Mouse (Mus musculus) heart, embryonic 11.5 days (tissue): ENCODE results near the gene Fzd10. TPM values are rescaled to one million over a fixed set of nuclear protein-coding genes. Genes with fewer than 3 reads are reported as not detected.

Source experiments
- ATAC-seq: fragments of 200-750 bp; cut with Nextera tagmentation; replicated peaks from 2 replicates; pipeline ENCODE4 v1.8.0; 2017; ENCODE audit warnings: moderate library complexity; ENCODE audit not compliant: insufficient number of reproducible peaks, low FRiP score, low TSS enrichment
- H3K27ac ChIP-seq: fragments of 300-500 bp; sonication (generic); 2 replicates; pipeline ENCODE4 v1.5.1; 2014; ENCODE audit warnings: mild to moderate bottlenecking, low read depth, low read length
- H3K27me3 ChIP-seq: fragments of 300-500 bp; sonication (generic); 2 replicates; pipeline ENCODE4 v1.6.1; 2014; ENCODE audit warnings: mild to moderate bottlenecking, low read length, mixed read lengths; ENCODE audit not compliant: control insufficient read depth, insufficient read depth
- H3K36me3 ChIP-seq: fragments of 300-500 bp; sonication (generic); 2 replicates; pipeline ENCODE4 v1.6.1; 2014; ENCODE audit warnings: mild to moderate bottlenecking, low read length, moderate library complexity, mixed read lengths; ENCODE audit not compliant: control insufficient read depth, insufficient read depth
- H3K4me1 ChIP-seq: fragments of 300-500 bp; sonication (generic); 2 replicates; pipeline ENCODE4 v1.6.1; 2014; ENCODE audit warnings: low read length; ENCODE audit not compliant: control insufficient read depth, insufficient read depth
- H3K4me2 ChIP-seq: fragments of 300-500 bp; sonication (generic); 2 replicates; pipeline ENCODE4 v1.6.1; 2014; ENCODE audit warnings: mild to moderate bottlenecking, moderate library complexity
- H3K4me3 ChIP-seq: fragments of 300-500 bp; sonication (generic); 2 replicates; pipeline ENCODE4 v1.5.1; 2014; ENCODE audit warnings: low read depth, low read length
- H3K9ac ChIP-seq: fragments of 300-500 bp; sonication (generic); 2 replicates; pipeline ENCODE4 v1.6.1; 2014; ENCODE audit warnings: mild to moderate bottlenecking, low read depth, low read length, moderate library complexity
- H3K9me3 ChIP-seq: fragments of 300-500 bp; sonication (generic); replicated peaks from 2 replicates; pipeline ENCODE4 v1.6.1; 2016; ENCODE audit warnings: low read length; ENCODE audit not compliant: control insufficient read depth
- WGBS: fragments of 180-500 bp; shearing (Covaris S2); extraction: QIAGEN DNeasy Blood & Tissue Kit; methylation state at CpG from one replicate; pipeline ENCODE4 v1.1.7; 2014; ENCODE audit not compliant: insufficient replicate concordance; 5-methylcytosine and 5-hydroxymethylcytosine counted together
- polyA plus RNA-seq: library from polyadenylated mRNA; unstranded; fragments of >200 nt; fragmentation: Nextera tagmentation; extraction: Ambion mirVana; gene quantifications from 2 replicates; pipeline ENCODE4 v1.2.1, GENCODE M21; 2014

The Fzd10 gene
- polyA plus RNA-seq, 1 experiment from 2014 or later, result 0.52 TPM

DNA sequence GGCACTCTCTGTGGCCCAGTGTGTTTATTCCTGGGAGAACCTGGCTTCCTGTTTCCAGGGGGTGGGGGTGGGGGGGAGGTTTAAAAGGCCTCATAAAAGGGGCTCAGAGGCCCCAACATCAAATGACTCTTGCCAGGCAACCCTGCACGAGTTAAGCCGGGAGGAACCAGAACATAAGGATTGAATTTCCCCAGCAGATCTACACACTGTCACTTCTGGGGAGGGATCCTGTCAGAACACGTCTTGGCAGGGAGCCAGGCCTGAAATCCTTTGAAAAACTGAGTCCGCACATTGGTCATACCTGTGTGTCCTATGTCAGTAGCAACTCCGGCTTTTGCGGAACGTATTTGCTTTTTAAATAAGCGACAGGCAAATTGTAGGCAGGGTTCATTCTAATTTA, 19.3 kb downstream of the Fzd10 start:
- peaks cover 14% of the 10 kb centered on the region; the same call in 1 of the 2 replicates for H3K27me3 ChIP-seq
- no peaks in the 10 kb centered on the region for H3K9me3 ChIP-seq
- H3K27ac ChIP-seq, result no peak overlapping the region
- no peaks in the 10 kb centered on the region for H3K36me3 ChIP-seq
- no peaks in the 10 kb centered on the region for H3K4me1 ChIP-seq
- H3K4me2 ChIP-seq, result no peak overlapping the region
- WGBS, result 42% methylated on average over 8 of the region's 8 CpGs
- no peak for ATAC-seq
- H3K9ac ChIP-seq, result no peak overlapping the region
- H3K4me3 ChIP-seq, result no peak overlapping the region

DNA sequence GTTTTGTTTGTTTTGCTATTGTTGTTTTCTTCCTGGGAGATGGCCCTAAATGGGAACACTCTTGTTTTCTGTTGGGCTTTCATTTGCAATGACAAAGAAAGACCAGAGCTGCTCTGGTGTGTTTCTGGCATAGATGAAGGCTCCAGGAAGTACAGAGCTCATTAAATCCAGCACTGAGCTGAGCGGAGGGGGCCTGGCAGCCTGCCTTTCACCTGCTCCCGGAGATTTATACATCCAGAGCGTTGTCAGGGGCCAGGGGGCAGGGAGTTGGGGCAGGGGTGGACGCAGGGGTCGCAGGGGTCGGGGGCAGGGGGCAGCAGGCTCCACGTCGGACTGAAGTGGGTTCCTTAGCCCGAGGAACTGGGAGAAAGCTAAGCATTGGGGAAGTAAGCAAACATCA, 19.8 kb downstream of the Fzd10 start:
- Histone ChIP-seq H3K27ac (no peak overlapping the region), H3K4me3 (no peak overlapping the region), H3K4me1 (no peaks in the 10 kb centered on the region), H3K27me3 (peaks cover 14% of the 10 kb centered on the region; the same call in 1 of the 2 replicates), H3K9me3 (no peaks in the 10 kb centered on the region), H3K4me2 (no peak overlapping the region), H3K36me3 (no peaks in the 10 kb centered on the region), H3K9ac (no peak overlapping the region)
- WGBS, result 20% methylated on average over 9 of the region's 9 CpGs
- no peak for ATAC-seq

GRCm38 (mm10) chr5:128627763-128628162, 27.1 kb downstream of the Fzd10 start:
- Histone ChIP-seq H3K27me3 (no peaks in the 10 kb centered on the region), H3K36me3 (no peaks in the 10 kb centered on the region), H3K4me3 (no peak overlapping the region), H3K27ac (no peak overlapping the region), H3K9me3 (no peaks in the 10 kb centered on the region), H3K9ac (no peak overlapping the region), H3K4me2 (no peak overlapping the region), H3K4me1 (no peaks in the 10 kb centered on the region)
- ATAC-seq, result no peak
- WGBS, result 57% methylated on average over 5 of the region's 5 CpGs

DNA sequence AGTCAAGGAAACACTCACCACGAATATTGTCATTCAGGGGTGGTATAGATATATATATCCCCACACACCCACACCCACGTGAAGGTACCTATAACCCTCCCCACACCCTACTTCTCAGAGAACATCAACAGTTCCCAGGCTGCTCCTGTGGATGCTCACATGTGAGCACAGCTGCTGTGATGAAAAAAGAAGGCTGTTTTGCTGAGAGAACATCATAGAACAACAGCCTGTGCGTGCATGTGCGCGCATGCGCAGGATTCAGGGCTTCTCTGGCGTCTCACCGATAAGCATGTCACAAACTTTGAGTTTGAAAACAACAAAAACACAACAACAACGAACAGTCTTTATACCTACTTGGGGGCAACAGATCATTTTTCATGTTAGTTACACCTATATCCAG, 36.0 kb downstream of the Fzd10 start:
- Histone ChIP-seq H3K36me3 (no peaks in the 10 kb centered on the region), H3K4me2 (no peak overlapping the region), H3K4me3 (no peak overlapping the region), H3K9ac (no peak overlapping the region), H3K9me3 (no peaks in the 10 kb centered on the region), H3K27me3 (no peaks in the 10 kb centered on the region), H3K4me1 (no peaks in the 10 kb centered on the region), H3K27ac (no peak overlapping the region)
- no peak for ATAC-seq
- 84% methylated on average over 9 of the region's 9 CpGs for WGBS

- H3K27ac ChIP-seq, result no peak overlapping the region
- no peaks in the 10 kb centered on the region for H3K36me3 ChIP-seq
- H3K9ac ChIP-seq, result no peak overlapping the region
- H3K9me3 ChIP-seq, result no peaks in the 10 kb centered on the region
- ATAC-seq, result no peak
- H3K4me3 ChIP-seq, result no peak overlapping the region
- 85% methylated on average over 26 of the region's 26 CpGs for WGBS
- no peaks in the 10 kb centered on the region for H3K27me3 ChIP-seq
- H3K4me2 ChIP-seq, result no peak overlapping the region
- no peaks in the 10 kb centered on the region for H3K4me1 ChIP-seq
These were observed 36.7 kb downstream of the Fzd10 start for GRCm38 (mm10) chr5:128637071-128638015.

GRCm38 (mm10) chr5:128638716-128639115, 38.1 kb downstream of the Fzd10 start:
- no peak overlapping the region for H3K9ac ChIP-seq
- ATAC-seq, result no peak
- no peak overlapping the region for H3K4me2 ChIP-seq
- H3K4me3 ChIP-seq, result no peak overlapping the region
- H3K4me1 ChIP-seq, result no peaks in the 10 kb centered on the region
- H3K27ac ChIP-seq, result no peak overlapping the region
- H3K9me3 ChIP-seq, result no peaks in the 10 kb centered on the region
- WGBS, result 51% methylated on average over 9 of the region's 9 CpGs
- H3K27me3 ChIP-seq, result no peaks in the 10 kb centered on the region
- no peaks in the 10 kb centered on the region for H3K36me3 ChIP-seq

DNA sequence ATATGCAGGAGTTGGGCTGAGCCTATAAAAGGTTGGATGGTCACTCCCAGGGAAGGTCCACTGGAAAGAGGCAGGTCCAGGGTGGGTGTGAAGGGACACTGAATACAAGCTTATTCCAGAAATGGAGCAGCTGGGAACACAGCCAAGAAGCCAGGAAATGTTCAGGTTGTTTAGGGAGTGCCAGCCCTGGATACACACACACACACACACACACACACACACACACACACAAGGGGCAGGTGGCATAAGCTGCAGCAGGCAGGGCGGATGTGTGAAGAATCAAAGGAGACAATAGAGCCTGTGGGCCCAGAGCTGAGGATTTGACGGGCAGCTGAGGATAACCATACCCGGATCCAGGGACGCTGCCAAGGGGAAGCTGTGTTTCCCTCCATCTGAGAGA, 42.4 kb downstream of the Fzd10 start:
- Histone ChIP-seq H3K9ac (no peak overlapping the region), H3K27me3 (0 out of 2 replicates have a peak, but pooled peaks cover 2% of the 10 kb centered on the region), H3K4me3 (no peak overlapping the region), H3K27ac (no peak overlapping the region), H3K9me3 (no peaks in the 10 kb centered on the region), H3K36me3 (no peaks in the 10 kb centered on the region), H3K4me2 (no peak overlapping the region), H3K4me1 (0 out of 2 replicates have a peak, but pooled peaks cover 2% of the 10 kb centered on the region)
- WGBS, result 71% methylated on average over 4 of the region's 4 CpGs
- no peak for ATAC-seq

DNA sequence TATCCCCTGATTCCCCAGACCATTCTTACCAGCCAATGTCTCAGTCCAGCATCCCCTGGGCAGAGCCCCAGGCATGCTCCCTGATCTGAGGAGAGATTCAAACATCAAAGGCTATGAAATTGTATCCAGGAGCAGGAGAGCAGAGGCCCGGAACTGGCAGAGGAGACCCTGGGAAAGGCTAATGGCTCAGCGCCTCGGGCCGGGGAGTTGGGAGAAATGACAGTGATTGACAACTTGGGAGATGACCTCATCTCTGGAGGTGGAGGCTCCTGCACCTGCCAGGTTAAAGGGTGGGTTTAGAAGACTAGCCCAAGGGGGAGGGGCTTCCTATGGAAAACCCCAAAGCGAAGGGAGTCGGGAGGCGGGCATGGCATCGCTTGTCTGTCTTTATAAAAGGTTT, 45.1 kb downstream of the Fzd10 start:
- 0 out of 2 replicates have a peak, but pooled peaks cover 2% of the 10 kb centered on the region for H3K4me1 ChIP-seq
- H3K4me2 ChIP-seq, result no peak overlapping the region
- H3K36me3 ChIP-seq, result no peaks in the 10 kb centered on the region
- ATAC-seq, result no peak
- no peaks in the 10 kb centered on the region for H3K9me3 ChIP-seq
- H3K27ac ChIP-seq, result no peak overlapping the region
- no peak overlapping the region for H3K9ac ChIP-seq
- 0 out of 2 replicates have a peak, but pooled peaks cover 2% of the 10 kb centered on the region for H3K27me3 ChIP-seq
- WGBS, result 72% methylated on average over 8 of the region's 8 CpGs
- H3K4me3 ChIP-seq, result no peak overlapping the region
